Mouse (Mus musculus): ENCODE results near the gene Mrpl19. TPM values are rescaled to one million over a fixed set of nuclear protein-coding genes. Genes with fewer than 3 reads are reported as not detected.

Mrpl19 gene
- polyA plus RNA-seq, 1 experiment, result 20.1 TPM

GRCm38 (mm10) chr6:81987010-81987409 is 21.3 kb upstream of the Mrpl19 start:
- H3K79me2 ChIP-seq (ENCODE audit: control insufficient read depth, insufficient read depth), result no peaks in the 10 kb centered on the region
- no peaks in the 10 kb centered on the region for H3K79me3 ChIP-seq (ENCODE audit: low read depth)
- H3K36me3 ChIP-seq (ENCODE audit: control insufficient read depth, insufficient read depth), result no peaks in the 10 kb centered on the region
- H3K4me3 ChIP-seq (ENCODE audit: insufficient read depth, poor library complexity, severe bottlenecking), result no peak overlapping the region
- H3ac ChIP-seq (ENCODE audit: control insufficient read depth, insufficient read length, low read depth), result no peak overlapping the region
- peak; percentile 80 for TF ChIP-seq CTCF (IDR thresholded peaks at IDR 0.05; ENCODE audit: control insufficient read depth, insufficient read depth, insufficient read length)
- TF ChIP-seq MYOG (IDR thresholded peaks at IDR 0.05; ENCODE audit: control insufficient read depth, extremely low read depth, insufficient read length), result no peak
- peaks cover 10% of the 10 kb centered on the region for H3K27me3 ChIP-seq (ENCODE audit: control insufficient read depth, insufficient read depth, insufficient read length)

GRCm38 (mm10) chr6:81986599-81986998 is 20.8 kb upstream of the Mrpl19 start:
- Histone ChIP-seq H3K79me3 (ENCODE audit: low read depth) (no peaks in the 10 kb centered on the region), H3ac (ENCODE audit: control insufficient read depth, insufficient read length, low read depth) (no peak overlapping the region), H3K36me3 (ENCODE audit: control insufficient read depth, insufficient read depth) (no peaks in the 10 kb centered on the region), H3K79me2 (ENCODE audit: control insufficient read depth, insufficient read depth) (no peaks in the 10 kb centered on the region), H3K4me3 (ENCODE audit: insufficient read depth, poor library complexity, severe bottlenecking) (no peak overlapping the region), H3K27me3 (ENCODE audit: control insufficient read depth, insufficient read depth, insufficient read length) (peaks cover 10% of the 10 kb centered on the region)
- TF ChIP-seq FOSL1 (IDR thresholded peaks at IDR 0.05; ENCODE audit: insufficient read depth, low read length, poor library complexity, severe bottlenecking), result no peak
- TF ChIP-seq CTCF (IDR thresholded peaks at IDR 0.05; ENCODE audit: control insufficient read depth, insufficient read depth, insufficient read length), result no peak
- TF ChIP-seq CEBPB (IDR thresholded peaks at IDR 0.05; ENCODE audit: low read depth), result no peak
- TF ChIP-seq USF1 (IDR thresholded peaks at IDR 0.05; ENCODE audit: low read depth), result no peak
- TF ChIP-seq MYOD1 (IDR thresholded peaks at IDR 0.05; ENCODE audit: control insufficient read depth, insufficient read length, low read depth), result no peak
- no peak for TF ChIP-seq MAX (IDR thresholded peaks at IDR 0.05)
- TF ChIP-seq MYOG (IDR thresholded peaks at IDR 0.05; ENCODE audit: control insufficient read depth, extremely low read depth, insufficient read length), result no peak

GRCm38 (mm10) chr6:81986171-81986570 is 20.4 kb upstream of the Mrpl19 start:
- Histone ChIP-seq H3K27me3 (ENCODE audit: control insufficient read depth, insufficient read depth, insufficient read length) (peaks cover 10% of the 10 kb centered on the region), H3ac (ENCODE audit: control insufficient read depth, insufficient read length, low read depth) (no peak overlapping the region), H3K36me3 (ENCODE audit: control insufficient read depth, insufficient read depth) (no peaks in the 10 kb centered on the region), H3K79me3 (ENCODE audit: low read depth) (no peaks in the 10 kb centered on the region), H3K79me2 (ENCODE audit: control insufficient read depth, insufficient read depth) (no peaks in the 10 kb centered on the region), H3K4me3 (ENCODE audit: insufficient read depth, poor library complexity, severe bottlenecking) (no peak overlapping the region)
- no peak for TF ChIP-seq MYOD1 (IDR thresholded peaks at IDR 0.05; ENCODE audit: control insufficient read depth, insufficient read length, low read depth)
- no peak for TF ChIP-seq CEBPB (IDR thresholded peaks at IDR 0.05; ENCODE audit: low read depth)
- no peak for TF ChIP-seq FOSL1 (IDR thresholded peaks at IDR 0.05; ENCODE audit: insufficient read depth, low read length, poor library complexity, severe bottlenecking)
- no peak for TF ChIP-seq MAX (IDR thresholded peaks at IDR 0.05)
- no peak for TF ChIP-seq MYOG (IDR thresholded peaks at IDR 0.05; ENCODE audit: control insufficient read depth, extremely low read depth, insufficient read length)

- Histone ChIP-seq H3ac (ENCODE audit: control insufficient read depth, insufficient read length, low read depth) (no peak overlapping the region), H3K79me3 (ENCODE audit: low read depth) (no peaks in the 10 kb centered on the region), H3K36me3 (ENCODE audit: control insufficient read depth, insufficient read depth) (no peaks in the 10 kb centered on the region), H3K4me3 (ENCODE audit: insufficient read depth, poor library complexity, severe bottlenecking) (no peak overlapping the region), H3K79me2 (ENCODE audit: control insufficient read depth, insufficient read depth) (no peaks in the 10 kb centered on the region), H3K27me3 (ENCODE audit: control insufficient read depth, insufficient read depth, insufficient read length) (peaks cover 6% of the 10 kb centered on the region)
- TF ChIP-seq FOSL1 (IDR thresholded peaks at IDR 0.05; ENCODE audit: insufficient read depth, low read length, poor library complexity, severe bottlenecking) (no peak), MAX (IDR thresholded peaks at IDR 0.05) (no peak)
Observed at GRCm38 (mm10) chr6:81979286-81979685, 13.5 kb upstream of the Mrpl19 start.

DNA sequence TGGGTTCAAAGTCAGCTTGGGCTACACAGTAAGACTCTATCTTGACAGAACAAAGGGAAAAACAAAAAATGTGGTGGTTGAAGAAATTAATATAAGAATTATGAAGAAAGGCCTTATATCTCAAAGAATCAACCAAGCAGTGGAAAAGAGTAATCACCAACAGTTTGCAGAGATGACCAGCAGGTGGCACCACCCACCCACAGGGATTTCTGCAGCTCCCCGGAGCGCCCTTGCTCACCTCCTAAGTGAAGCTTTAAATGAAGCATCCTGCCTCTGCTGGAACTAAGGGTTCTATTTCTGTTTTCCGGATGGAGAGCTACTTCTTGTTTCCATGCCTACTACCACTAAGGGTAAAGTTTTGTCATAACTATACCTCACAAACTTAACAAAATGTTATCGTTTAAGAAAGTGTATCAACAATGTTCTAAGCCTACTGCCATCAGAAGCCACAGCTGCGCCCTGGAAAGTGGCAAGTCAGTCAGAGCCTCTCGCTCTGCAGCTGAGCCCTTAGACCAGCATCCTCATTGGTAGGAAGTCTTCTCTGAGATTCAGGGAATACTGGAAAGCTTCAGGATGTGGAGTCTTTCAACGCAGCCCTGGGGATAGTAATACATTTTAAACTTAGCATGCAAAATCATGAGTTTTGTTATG is 10.3 kb upstream of the Mrpl19 start:
- no peaks in the 10 kb centered on the region for H3K79me3 ChIP-seq (ENCODE audit: low read depth)
- no peaks in the 10 kb centered on the region for H3K36me3 ChIP-seq (ENCODE audit: control insufficient read depth, insufficient read depth)
- no peak for TF ChIP-seq MAX (IDR thresholded peaks at IDR 0.05)
- TF ChIP-seq CTCF (IDR thresholded peaks at IDR 0.05; ENCODE audit: control insufficient read depth, insufficient read depth, insufficient read length), result peak; percentile 54
- H3K79me2 ChIP-seq (ENCODE audit: control insufficient read depth, insufficient read depth), result no peaks in the 10 kb centered on the region
- peaks cover 5% of the 10 kb centered on the region for H3K27me3 ChIP-seq (ENCODE audit: control insufficient read depth, insufficient read depth, insufficient read length)
- H3K4me3 ChIP-seq (ENCODE audit: insufficient read depth, poor library complexity, severe bottlenecking), result no peak overlapping the region
- H3ac ChIP-seq (ENCODE audit: control insufficient read depth, insufficient read length, low read depth), result no peak overlapping the region

DNA sequence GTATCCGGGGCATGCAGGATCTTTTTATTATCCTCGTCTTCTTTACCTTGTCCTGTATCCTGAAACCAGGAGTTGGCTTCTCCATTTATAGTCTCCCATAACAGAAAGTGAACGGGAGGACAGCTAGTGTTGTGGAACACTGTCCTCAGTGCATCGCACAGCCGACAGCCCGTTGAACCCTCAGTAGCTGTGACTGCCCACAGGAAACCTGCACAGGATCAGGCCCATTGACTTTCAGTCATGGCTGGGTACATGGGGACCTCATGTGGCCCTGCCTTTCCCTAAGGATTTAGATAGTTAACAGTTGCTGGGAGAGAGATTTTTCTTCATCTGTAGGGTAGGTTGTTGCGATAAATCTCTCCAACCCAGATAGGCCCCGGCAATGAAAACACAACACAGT is 6.8 kb upstream of the Mrpl19 start:
- Histone ChIP-seq H3K36me3 (ENCODE audit: control insufficient read depth, insufficient read depth) (no peaks in the 10 kb centered on the region), H3K4me3 (ENCODE audit: insufficient read depth, poor library complexity, severe bottlenecking) (no peak overlapping the region), H3K27me3 (ENCODE audit: control insufficient read depth, insufficient read depth, insufficient read length) (peaks cover 12% of the 10 kb centered on the region), H3K79me3 (ENCODE audit: low read depth) (no peaks in the 10 kb centered on the region), H3ac (ENCODE audit: control insufficient read depth, insufficient read length, low read depth) (no peak overlapping the region), H3K79me2 (ENCODE audit: control insufficient read depth, insufficient read depth) (no peaks in the 10 kb centered on the region)
- no peak for TF ChIP-seq MYOG (IDR thresholded peaks at IDR 0.05; ENCODE audit: control insufficient read depth, extremely low read depth, insufficient read length)
- no peak for TF ChIP-seq CEBPB (IDR thresholded peaks at IDR 0.05; ENCODE audit: low read depth)
- TF ChIP-seq FOSL1 (IDR thresholded peaks at IDR 0.05; ENCODE audit: insufficient read depth, low read length, poor library complexity, severe bottlenecking), result no peak
- no peak for TF ChIP-seq USF1 (IDR thresholded peaks at IDR 0.05; ENCODE audit: low read depth)
- no peak for TF ChIP-seq CTCF (IDR thresholded peaks at IDR 0.05; ENCODE audit: control insufficient read depth, insufficient read depth, insufficient read length)
- no peak for TF ChIP-seq MAX (IDR thresholded peaks at IDR 0.05)
- TF ChIP-seq MYOD1 (IDR thresholded peaks at IDR 0.05; ENCODE audit: control insufficient read depth, insufficient read length, low read depth), result no peak

Data from C2C12 (cell line).